8 mouse cellular contexts compared by ENCODE assay signal in genomic region chr12:25092751-25093211, GRCm38 (mm10). TPM values are rescaled to one million over a fixed set of nuclear protein-coding genes. Genes with fewer than 3 reads are reported as not detected.
DNase-seq lines count a peak whose midpoint lies in the region; ATAC-seq and TF ChIP-seq lines count a peak whose summit lies in the region.

No protein-coding gene starts in this region.

- ATAC-seq in heart, embryonic 14.5 days (ENCODE audit: insufficient number of reproducible peaks, insufficient read depth, low FRiP score, low read depth) = no peak
- peak; percentile 11 for ATAC-seq in lung, postnatal 0 days
- ATAC-seq in megakaryocyte-erythroid progenitor cell, adult 5-6 weeks (replicated peaks; ENCODE audit: low FRiP score, low TSS enrichment, poor library complexity, severe bottlenecking) = no peak

- H3K4me3 ChIP-seq in heart, embryonic 14.5 days (ENCODE audit: control insufficient read depth in 1 of 2, insufficient read depth in 1 of 2, low read depth in 1 of 2, low read length in 2 of 2) = peak overlapping the region; percentile 39 to 45
- peak overlapping the region; percentile 28; the same call in 1 of the 2 replicates for H3K4me3 ChIP-seq in lung, postnatal 0 days (ENCODE audit: low read depth, low read length)

- H3K27ac ChIP-seq in heart, embryonic 14.5 days (replicated peaks in 1 of 2; ENCODE audit: control insufficient read depth in 1 of 2, insufficient read depth in 1 of 2, low read depth in 2 of 2, low read length in 2 of 2) = peak overlapping the region; percentile 53 to 61; a peak in 3 of 4 replicates
- H3K27ac ChIP-seq in lung, postnatal 0 days (ENCODE audit: low read length) = 0 out of 2 replicates have a peak overlapping the region, but pooled peaks have one; percentile 35

- TF ChIP-seq EP300 in lung, postnatal 0 days (IDR thresholded peaks at IDR 0.05) = no peak; the same call in none of the 2 replicates

- WGBS in heart, embryonic 14.5 days = 1% methylated on average over 17 of the region's 17 CpGs
- 3% methylated on average over 17 of the region's 17 CpGs for WGBS in lung, postnatal 0 days

- H3K9ac ChIP-seq in heart, embryonic 14.5 days (ENCODE audit: low read length) = peak overlapping the region; percentile 73
- no peak overlapping the region for H3K9ac ChIP-seq in lung, postnatal 0 days (replicated peaks; ENCODE audit: low read depth)

- H3K4me2 ChIP-seq in heart, embryonic 14.5 days (ENCODE audit: low read length) = peak overlapping the region; percentile 94
- H3K4me2 ChIP-seq in lung, postnatal 0 days (replicated peaks; ENCODE audit: low read depth, low read length) = peak overlapping the region; percentile 92

- DNase-seq in A20 (ENCODE audit: low read depth, low spot score) (peak; percentile 63), R1 (ENCODE audit: low read depth, low spot score) (peak; percentile 53)
- DNase-seq in embryo, embryonic 11.5 days (ENCODE audit: low read depth, low spot score) = peak; percentile 46
- peak; percentile 84 for DNase-seq in kidney, postnatal 10 days
- peak; percentile 67 for DNase-seq in lung, postnatal 0 days (ENCODE audit: low spot score)
- DNase-seq in right cerebral cortex, postnatal 4 days = peak; percentile 59

- H3K9me3 ChIP-seq in heart, embryonic 14.5 days (ENCODE audit: control insufficient read depth, low read length) = no peaks in the 10 kb centered on the region
- no peaks in the 10 kb centered on the region for H3K9me3 ChIP-seq in lung, postnatal 0 days (ENCODE audit: low read length)

- TF ChIP-seq CTCF in lung, postnatal 0 days (IDR thresholded peaks at IDR 0.05) = no peak

- no peaks in the 10 kb centered on the region for H3K27me3 ChIP-seq in heart, embryonic 14.5 days (ENCODE audit: control insufficient read depth, insufficient read depth, low read length)
- H3K27me3 ChIP-seq in lung, postnatal 0 days (replicated peaks; ENCODE audit: insufficient read depth, low read length) = no peaks in the 10 kb centered on the region

- peaks cover 6% of the 10 kb centered on the region; the same call in 1 of the 2 replicates for H3K36me3 ChIP-seq in heart, embryonic 14.5 days (ENCODE audit: control insufficient read depth, insufficient read depth, low read length)
- no peaks in the 10 kb centered on the region for H3K36me3 ChIP-seq in lung, postnatal 0 days (ENCODE audit: insufficient read depth, low read length)

- H3K4me1 ChIP-seq in heart, embryonic 14.5 days (ENCODE audit: control insufficient read depth in 2 of 2, insufficient read depth in 2 of 2, low read length in 2 of 2) = peaks cover 17 to 33% of the 10 kb centered on the region in 2 experiments
- H3K4me1 ChIP-seq in lung, postnatal 0 days (ENCODE audit: insufficient read depth, low read depth, low read length) = peaks cover 25% of the 10 kb centered on the region; the same call in 1 of the 2 replicates

RNA-seq across cellular contexts. Expression of gene Id2, which starts 4.2 kb away (rescaled TPM):
- 250 and 295 TPM in 2 replicates for polyA plus RNA-seq in heart, embryonic 14.5 days (2014; fragmentation: Nextera tagmentation; extraction: Ambion mirVana)
- polyA plus RNA-seq in lung, postnatal 0 days (2015; fragmentation: Nextera tagmentation; extraction: Ambion mirVana) = 444 and 475 TPM in 2 replicates
- 7.7 and 25.1 TPM in 2 replicates for total RNA-seq in megakaryocyte-erythroid progenitor cell, adult 5-6 weeks (2014; fragmentation: Nextera tagmentation)
- total RNA-seq in megakaryocyte-erythroid progenitor cell, adult 5-6 weeks (2017) = 7.5 and 25.9 TPM in 2 replicates
